Mouse (Mus musculus) testis, adult 2 months (tissue): ENCODE measurements at regions not wholly inside any gene's neighbourhood (a gene's known extent, or its start where the extent isn't known, plus 50 kb on each side); places are given as distances from the start of the nearest gene placed in this dataset.

Experiments
- CTCF ChIP-seq: fragments of 200-500 bp; IDR thresholded peaks from 2 replicates; pipeline ENCODE4 v1.5.1; 2012; ENCODE audit warnings: low read depth, mild to moderate bottlenecking, inconsistent platforms, low read length, moderate library complexity; ENCODE audit not compliant: control insufficient read depth, insufficient read depth, insufficient replicate concordance
- POLR2A ChIP-seq: fragments of 200-500 bp; IDR thresholded peaks from 2 replicates; pipeline ENCODE4 v1.6.1; 2012; ENCODE audit warnings: low read depth, mild to moderate bottlenecking, inconsistent platforms, low read length, moderate library complexity; ENCODE audit not compliant: control insufficient read depth

DNA sequence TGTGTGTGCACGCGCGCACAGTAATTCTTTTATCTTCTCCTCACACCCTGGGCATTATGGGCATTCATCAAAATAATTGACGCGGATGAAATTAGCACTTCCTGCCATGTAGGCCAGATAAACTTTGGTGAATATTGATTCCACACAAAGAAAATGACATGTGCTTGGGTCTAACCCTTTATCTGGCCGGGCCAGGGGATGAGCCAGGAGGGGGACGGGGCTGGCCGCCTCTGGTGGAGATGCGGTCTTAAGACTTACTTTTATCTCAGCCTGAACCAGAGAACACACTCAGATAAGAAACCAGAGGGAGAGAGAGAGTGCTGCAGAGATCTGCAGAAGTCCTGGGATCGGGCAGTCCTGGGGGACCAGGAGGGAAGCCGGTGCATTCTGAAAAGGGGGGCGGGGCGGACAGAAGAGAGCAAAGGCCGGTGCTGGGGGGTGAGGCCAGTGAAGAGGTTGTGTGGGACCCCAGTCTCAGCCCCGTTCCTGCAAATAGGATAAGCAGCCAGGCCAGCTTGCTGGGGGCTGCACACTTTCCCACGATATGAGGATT, 136.9 kb upstream of the Lhx5 start:
- no peak for TF ChIP-seq CTCF
- TF ChIP-seq POLR2A = no peak
